In genomic region chr11:118342400-118342981, GRCm38 (mm10) we compare ENCODE assay signal across 10 mouse cellular contexts. TPM values are rescaled to one million over a fixed set of nuclear protein-coding genes. Genes with fewer than 3 reads are reported as not detected.
DNase-seq lines count a peak whose midpoint lies in the region; ATAC-seq and TF ChIP-seq lines count a peak whose summit lies in the region.
"Had no signal": no experiment of that assay in that cellular context is flagged by ENCODE, and none has a peak within 500 bp of the region (broad histone marks: within the 10 kb centered on the region; RNA-seq: fewer than 3 reads in every experiment).

TSS of gene Cep295nl (minus strand) at chr11:118342500.

- ATAC-seq in neural tube, embryonic 13.5 days (ENCODE audit: low read depth): no peak
- ATAC-seq in intestine, postnatal 0 days: no peak

- H3K27ac ChIP-seq in neural tube, embryonic 13.5 days (replicated peaks): peak within 1 kb of the TSS; percentile 42; the same call in 1 of the 2 replicates
- no peak within 1 kb of the TSS for H3K27ac ChIP-seq in intestine, postnatal 0 days (ENCODE audit: low read depth, low read length)

- no peak for TF ChIP-seq CTCF in intestine, postnatal 0 days (IDR thresholded peaks at IDR 0.05; ENCODE audit: low read depth)

- H3K4me2 ChIP-seq in neural tube, embryonic 13.5 days: no peak within 1 kb of the TSS
- no peak within 1 kb of the TSS for H3K4me2 ChIP-seq in intestine, postnatal 0 days (replicated peaks; ENCODE audit: low read depth)

- 33% methylated on average over 7 of the region's 7 CpGs for WGBS in neural tube, embryonic 13.5 days
- WGBS in intestine, postnatal 0 days: 37% methylated on average over 7 of the region's 7 CpGs

- peaks cover 55% of the 10 kb centered on the region for H3K4me1 ChIP-seq in neural tube, embryonic 13.5 days (replicated peaks)
- no peaks in the 10 kb centered on the region for H3K4me1 ChIP-seq in intestine, postnatal 0 days (replicated peaks; ENCODE audit: control insufficient read depth, insufficient read depth, low read length)

- no peak within 1 kb of the TSS for H3K4me3 ChIP-seq in neural tube, embryonic 13.5 days
- no peak within 1 kb of the TSS for H3K4me3 ChIP-seq in intestine, postnatal 0 days (ENCODE audit: low read depth, low read length)

- DNase-seq in left cerebral cortex, postnatal 4 days: peak; percentile 42
- no peak for DNase-seq in left cerebral cortex, adult 11 months (ENCODE audit: low spot score)
- DNase-seq in embryo, embryonic 11 days: peak; percentile 67
- peak; percentile 33 for DNase-seq in kidney, postnatal 14 days
- DNase-seq in adrenal gland, postnatal 14 days: no peak
- no peak for DNase-seq in right cerebral cortex, postnatal 14 days
- DNase-seq: cerebellum, adult 9-10 months had no signal

- intact Hi-C loops in left cerebral cortex, postnatal 4 days (cut with DNase I): no loop called here

- H3K27me3 ChIP-seq in neural tube, embryonic 13.5 days: no peaks in the 10 kb centered on the region
- no peaks in the 10 kb centered on the region for H3K27me3 ChIP-seq in intestine, postnatal 0 days (replicated peaks; ENCODE audit: control insufficient read depth, insufficient read depth, low read length)

- no peaks in the 10 kb centered on the region for H3K36me3 ChIP-seq in neural tube, embryonic 13.5 days
- no peaks in the 10 kb centered on the region for H3K36me3 ChIP-seq in intestine, postnatal 0 days (ENCODE audit: control insufficient read depth, insufficient read depth)

- 0 out of 2 replicates have a peak within 1 kb of the TSS, but pooled peaks have one; percentile 9 for H3K9ac ChIP-seq in neural tube, embryonic 13.5 days
- H3K9ac ChIP-seq in intestine, postnatal 0 days (ENCODE audit: low read depth, low read length): no peak within 1 kb of the TSS

- no peaks in the 10 kb centered on the region for H3K9me3 ChIP-seq in neural tube, embryonic 13.5 days
- H3K9me3 ChIP-seq in intestine, postnatal 0 days (ENCODE audit: control insufficient read depth): no peaks in the 10 kb centered on the region

RNA-seq across cellular contexts. Expression of gene Cep295nl, which starts in this region (rescaled TPM):
- total RNA-seq in left cerebral cortex, postnatal 4 days (2021): 1 to 10 TPM; 2.8 to 3.9 TPM
- polyA plus RNA-seq in neural tube, embryonic 13.5 days (2015; fragmentation: Nextera tagmentation; extraction: Ambion mirVana): 0.13 TPM in 1 of 2 replicates, not detected in the other
- 0.12 TPM in 2 replicates for polyA plus RNA-seq in intestine, postnatal 0 days (2015; fragmentation: Nextera tagmentation; extraction: Ambion mirVana)
- total RNA-seq in adrenal gland, postnatal 14 days (2021): 0.67 and 1.7 TPM in 2 replicates
- total RNA-seq: liver, adult 2 months had no signal
- polyA plus RNA-seq: liver, adult 2 months had no signal

Comparison
In these comparisons a context has a peak if more than half of its experiments do, and no peak if none do; other contexts are left out.
1. DNase-seq: peak in left cerebral cortex, postnatal 4 days (single experiment), embryo, embryonic 11 days (single experiment) and kidney, postnatal 14 days (single experiment); none in left cerebral cortex, adult 11 months (single experiment), adrenal gland, postnatal 14 days (single experiment) and right cerebral cortex, postnatal 14 days (single experiment).